Mouse (Mus musculus): Measurements from ENCODE around the gene Trip6.

DNA sequence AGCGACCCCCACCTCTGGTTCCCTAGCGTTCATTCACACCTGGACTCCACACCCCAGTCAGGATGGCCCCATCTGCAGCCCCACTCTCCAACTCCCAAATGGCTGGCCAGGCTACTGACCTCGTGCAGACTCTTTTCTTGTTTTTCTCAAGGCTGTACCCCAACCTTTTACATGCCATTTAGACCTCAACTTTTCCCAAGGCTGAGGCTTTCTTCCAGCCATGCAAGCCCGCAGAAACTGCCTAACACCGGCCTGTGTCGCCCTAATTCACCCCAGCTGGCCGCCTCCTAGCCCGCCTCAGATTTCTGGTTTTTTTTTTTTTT is 36.8 kb upstream of the Trip6 start:
- TF ChIP-seq CTCF (IDR thresholded peaks at IDR 0.05; ENCODE audit: low read depth, low read length) (no peak), EP300 (IDR thresholded peaks at IDR 0.05; ENCODE audit: insufficient read depth, low read depth, low read length) (no peak), POLR2A (IDR thresholded peaks at IDR 0.05; ENCODE audit: insufficient read depth, low read length) (no peak)
